Mouse (Mus musculus): ENCODE data around the gene Vti1a.

- no peak for TF ChIP-seq EP300 (IDR thresholded peaks at IDR 0.05; ENCODE audit: insufficient read depth, low read depth, low read length)
- TF ChIP-seq CTCF (IDR thresholded peaks at IDR 0.05; ENCODE audit: low read depth, low read length), result no peak
- TF ChIP-seq POLR2A (IDR thresholded peaks at IDR 0.05; ENCODE audit: insufficient read depth, low read length), result no peak
These were observed 23.8 kb upstream of the Vti1a start for GRCm38 (mm10) chr19:55292210-55292850.
